ENCODE assay signal across 10 mouse cellular contexts in the genomic region with DNA sequence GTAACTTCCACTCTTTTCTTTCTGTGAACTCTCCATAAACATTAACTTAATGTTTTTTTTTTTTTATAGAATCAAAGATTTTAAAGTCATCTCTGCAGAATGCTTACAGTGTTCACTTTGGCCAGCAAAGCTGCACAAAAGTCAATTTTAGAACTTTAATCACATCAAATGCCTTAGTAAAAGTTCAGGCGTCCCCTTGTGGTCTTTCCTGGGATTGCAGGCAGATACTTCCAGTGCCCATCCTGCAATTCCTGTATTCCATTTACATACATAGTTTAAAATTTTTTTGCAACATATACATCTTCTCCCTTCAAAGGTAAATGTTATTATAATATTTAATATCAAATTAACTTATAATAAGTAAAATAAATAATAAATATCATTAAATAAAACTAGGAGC.
DNase-seq lines count a peak whose midpoint lies in the region.
"Had no signal": no experiment of that assay in that cellular context is flagged by ENCODE, and none has a peak within 500 bp of the region (broad histone marks: within the 10 kb centered on the region; RNA-seq: fewer than 3 reads in every experiment).

No protein-coding gene starts in this region.

- DNase-seq in heart, postnatal 14 days = peak; percentile 49 to 69
- DNase-seq in heart, embryonic 10.5 days (ENCODE audit: low spot score) = no peak
- DNase-seq in urinary bladder, postnatal 14 days (ENCODE audit: low spot score) = peak; percentile 53
- DNase-seq in urinary bladder, adult 18-20 months (ENCODE audit: low spot score in 2 of 2) = no peak
- DNase-seq in cerebellum, postnatal 14 days = peak; percentile 57 to 71
- DNase-seq in large intestine, adult 2 months (ENCODE audit: low read depth, low spot score) = peak; percentile 21
- DNase-seq in retina, postnatal 1 day = peak; percentile 66
- DNase-seq in urinary bladder, postnatal 4 days (ENCODE audit: low spot score in 2 of 2) = no peak

- no peaks in the 10 kb centered on the region for H3K36me3 ChIP-seq in heart, embryonic 10.5 days
- H3K36me3 ChIP-seq: liver, embryonic 15.5 days had no signal

- H3K9me3 ChIP-seq in heart, embryonic 10.5 days = no peaks in the 10 kb centered on the region
- H3K9me3 ChIP-seq: liver, embryonic 15.5 days had no signal

- H3K27me3 ChIP-seq in heart, embryonic 10.5 days (ENCODE audit: insufficient read depth, poor library complexity, severe bottlenecking) = no peaks in the 10 kb centered on the region
- H3K27me3 ChIP-seq: liver, embryonic 15.5 days had no signal

- intact Hi-C loops in heart, postnatal 14 days (cut with DNase I) = loop anchor here (1.0 to 2.0 kb wide), 3 partner anchors 107 to 319 kb away; no protein-coding TSS in a partner anchor

- no peak overlapping the region for H3K4me3 ChIP-seq in heart, embryonic 10.5 days
- H3K4me3 ChIP-seq: erythroblast, embryonic 14.5 days; liver, embryonic 15.5 days had no signal

- H3K4me1 ChIP-seq in heart, embryonic 10.5 days = no peaks in the 10 kb centered on the region
- H3K4me1 ChIP-seq: liver, embryonic 15.5 days had no signal

- no peak overlapping the region for H3K27ac ChIP-seq in heart, embryonic 10.5 days
- H3K27ac ChIP-seq: liver, embryonic 15.5 days had no signal

- WGBS in heart, embryonic 10.5 days = 0% methylated on average over 1 of the region's 1 CpGs
- 0% methylated on average over 1 of the region's 1 CpGs for WGBS in large intestine, adult 2 months

Comparison
In these comparisons a context has a peak if more than half of its experiments do, and no peak if none do; other contexts are left out.
1. DNase-seq: peak in heart, postnatal 14 days (2 of 2), urinary bladder, postnatal 14 days (single experiment), cerebellum, postnatal 14 days (2 of 2), large intestine, adult 2 months (single experiment) and retina, postnatal 1 day (single experiment); none in heart, embryonic 10.5 days (single experiment), urinary bladder, adult 18-20 months (0 of 2) and urinary bladder, postnatal 4 days (0 of 2).